Mouse (Mus musculus) left cerebral cortex, adult 8-10 months (tissue): ENCODE data around the gene Ccdc97. TPM values are rescaled to one million over a fixed set of nuclear protein-coding genes. Genes with fewer than 3 reads are reported as not detected.

Source experiments
- DNase-seq, 2 experiments: peaks; one replicate each; pipeline ENCODE4 v3.0.0; 2022; ENCODE audit warnings: low spot score in 2 of 2
- total RNA-seq, 4 experiments: library from RNA; stranded (reverse); gene quantifications; 2 replicates each; pipeline ENCODE4 v1.2.4; 2022

Ccdc97 gene
- total RNA-seq, 4 experiments from 2014 or later: 57.8 to 60.7 (median 58.4) TPM

- no peak for DNase-seq
Observed at GRCm38 (mm10) chr7:25689603-25690021, 29.3 kb downstream of the Ccdc97 start.

- no peak for DNase-seq
Observed at GRCm38 (mm10) chr7:25688810-25689586, 29.9 kb downstream of the Ccdc97 start.

- no peak for DNase-seq
Observed at GRCm38 (mm10) chr7:25687811-25688401, 31.0 kb downstream of the Ccdc97 start.

GRCm38 (mm10) chr7:25686680-25687531 is 32.0 kb downstream of the Ccdc97 start, which contains the start of gene Tgfb1:
TSS of gene Tgfb1 (plus strand) at chr7:25687002.
- no peak for DNase-seq

GRCm38 (mm10) chr7:25685926-25686470 is 32.9 kb downstream of the Ccdc97 start:
- DNase-seq: no peak

GRCm38 (mm10) chr7:25684659-25685058 is 34.2 kb downstream of the Ccdc97 start:
- no peak for DNase-seq

- no peak for DNase-seq
Observed at GRCm38 (mm10) chr7:25683474-25684180, 35.3 kb downstream of the Ccdc97 start.

GRCm38 (mm10) chr7:25681341-25682231 is 37.3 kb downstream of the Ccdc97 start:
- DNase-seq: no peak

- DNase-seq: peak; percentile 93 to 95
Observed at GRCm38 (mm10) chr7:25680514-25681258, 38.2 kb downstream of the Ccdc97 start, which contains the start of gene B9d2. TSS of gene B9d2 (plus strand) at chr7:25680780.

- DNase-seq: no peak
Observed at GRCm38 (mm10) chr7:25679971-25680370, 38.9 kb downstream of the Ccdc97 start.

- no peak for DNase-seq
Observed at GRCm38 (mm10) chr7:25677013-25677412, 41.9 kb downstream of the Ccdc97 start.

- DNase-seq: peak; percentile 83 to 89
Observed at GRCm38 (mm10) chr7:25676085-25676781, 42.7 kb downstream of the Ccdc97 start.

GRCm38 (mm10) chr7:25675405-25675804 is 43.5 kb downstream of the Ccdc97 start:
- no peak for DNase-seq

- DNase-seq: no peak
Observed at GRCm38 (mm10) chr7:25674719-25675300, 44.1 kb downstream of the Ccdc97 start, which contains the start of gene Tmem91. TSS of gene Tmem91 (minus strand) at chr7:25675166.

- DNase-seq: no peak
Observed at GRCm38 (mm10) chr7:25674297-25674696, 44.6 kb downstream of the Ccdc97 start.

- no peak for DNase-seq
Observed at GRCm38 (mm10) chr7:25672442-25672841, 46.4 kb downstream of the Ccdc97 start.

- no peak for DNase-seq
Observed at GRCm38 (mm10) chr7:25671686-25672085, 47.2 kb downstream of the Ccdc97 start.

- no peak for DNase-seq
Observed at GRCm38 (mm10) chr7:25670096-25670495, 48.8 kb downstream of the Ccdc97 start.
